20 mouse cellular contexts compared by ENCODE assay signal in the genomic region with DNA sequence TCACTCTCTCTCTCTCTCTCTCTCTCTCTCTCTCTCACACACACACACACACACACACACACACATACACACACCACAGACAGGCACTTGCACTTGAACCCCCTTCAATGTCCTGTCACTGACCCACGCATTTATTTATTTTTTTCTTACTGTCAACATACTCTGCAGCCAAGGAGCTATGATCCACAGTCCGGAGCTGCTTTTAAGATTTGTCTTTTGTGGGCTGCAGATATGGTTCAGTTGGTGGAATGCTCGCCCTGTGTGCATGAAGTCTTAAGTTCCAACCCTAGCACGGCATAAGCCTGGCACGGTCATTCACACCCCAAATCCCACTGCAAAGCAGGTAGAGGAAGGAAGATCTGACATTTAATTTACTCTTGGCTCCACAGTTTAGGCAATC.
"Had no signal": no experiment of that assay in that cellular context is flagged by ENCODE, and none has a peak within 500 bp of the region (broad histone marks: within the 10 kb centered on the region; RNA-seq: fewer than 3 reads in every experiment).

No protein-coding gene starts in this region.

- H3K4me3 ChIP-seq: hindbrain, embryonic 15.5 days; limb, embryonic 12.5 days; limb, embryonic 15.5 days; liver, embryonic 13.5 days; megakaryocyte, embryonic 14.5 days; midbrain, embryonic 10.5 days; midbrain, embryonic 13.5 days; myocyte; neural tube, embryonic 13.5 days; stomach, embryonic 15.5 days had no signal

- ATAC-seq: midbrain, embryonic 13.5 days had no signal

- H3K9me3 ChIP-seq: hindbrain, embryonic 15.5 days; limb, embryonic 12.5 days; limb, embryonic 15.5 days; liver, embryonic 13.5 days; megakaryocyte, embryonic 14.5 days; midbrain, embryonic 10.5 days; midbrain, embryonic 13.5 days; neural tube, embryonic 13.5 days; stomach, embryonic 15.5 days had no signal

- H3K27ac ChIP-seq: hindbrain, embryonic 15.5 days; limb, embryonic 12.5 days; limb, embryonic 15.5 days; liver, embryonic 13.5 days; midbrain, embryonic 10.5 days; midbrain, embryonic 13.5 days; neural tube, embryonic 13.5 days had no signal

- H3K27me3 ChIP-seq: hindbrain, embryonic 15.5 days; limb, embryonic 12.5 days; limb, embryonic 15.5 days; liver, embryonic 13.5 days; megakaryocyte, embryonic 14.5 days; midbrain, embryonic 13.5 days; neural tube, embryonic 13.5 days; stomach, embryonic 15.5 days had no signal

- H3K36me3 ChIP-seq: hindbrain, embryonic 15.5 days; limb, embryonic 12.5 days; limb, embryonic 15.5 days; liver, embryonic 13.5 days; midbrain, embryonic 10.5 days; midbrain, embryonic 13.5 days; neural tube, embryonic 13.5 days; stomach, embryonic 15.5 days had no signal

- H3K4me1 ChIP-seq: limb, embryonic 12.5 days; limb, embryonic 15.5 days; liver, embryonic 13.5 days had no signal

- H3K4me2 ChIP-seq: hindbrain, embryonic 15.5 days; limb, embryonic 12.5 days; limb, embryonic 15.5 days; liver, embryonic 13.5 days; midbrain, embryonic 13.5 days; neural tube, embryonic 13.5 days had no signal

- DNase-seq: kidney, adult 18-20 months; kidney, postnatal 36 days; left cerebral cortex, postnatal 4 days; liver, embryonic 13.5 days; lung, postnatal 10 days; retina, postnatal 1 day; right cerebral cortex, postnatal 25 days; spleen, adult 18-20 months; thymus, adult 2 months; thymus, postnatal 14 days; thymus, postnatal 4 days had no signal

- H3K9ac ChIP-seq: hindbrain, embryonic 15.5 days; limb, embryonic 12.5 days; limb, embryonic 15.5 days; liver, embryonic 13.5 days; midbrain, embryonic 13.5 days; neural tube, embryonic 13.5 days; stomach, embryonic 15.5 days had no signal
